Mouse (Mus musculus) kidney, adult 2 months (tissue): ENCODE measurements around the gene Znfx1. TPM values are rescaled to one million over a fixed set of nuclear protein-coding genes. Genes with fewer than 3 reads are reported as not detected.
A peak's percentile ranks its signal among the peaks of the same experiment; 100 is the strongest.

Experiments
- DNase-seq: peaks from one replicate; pipeline ENCODE4 v3.0.0; 2021
- H3K27ac ChIP-seq: fragments of 200-500 bp; 2 replicates; pipeline ENCODE4 v1.5.1; 2012; ENCODE audit warnings: low read depth, low read length, control low read depth, inconsistent platforms; ENCODE audit not compliant: insufficient read depth
- H3K27me3 ChIP-seq: fragments of 200-500 bp; replicated peaks from 2 replicates; pipeline ENCODE4 v1.6.1; 2012; ENCODE audit warnings: mild to moderate bottlenecking, moderate library complexity, low read length, inconsistent platforms; ENCODE audit not compliant: control insufficient read depth, insufficient read depth
- H3K36me3 ChIP-seq: fragments of 200-500 bp; 2 replicates; pipeline ENCODE4 v1.6.1; 2012; ENCODE audit warnings: mild to moderate bottlenecking, moderate library complexity, low read length, inconsistent platforms; ENCODE audit not compliant: control insufficient read depth, insufficient read depth
- H3K4me1 ChIP-seq: fragments of 200-500 bp; 2 replicates; pipeline ENCODE4 v1.6.1; 2011; ENCODE audit warnings: low read length; ENCODE audit not compliant: control insufficient read depth, insufficient read depth
- H3K4me3 ChIP-seq: fragments of 200-500 bp; 2 replicates; pipeline ENCODE4 v1.5.1; 2011; ENCODE audit warnings: mild to moderate bottlenecking, low read depth, low read length, control low read depth; ENCODE audit not compliant: insufficient read depth
- CTCF ChIP-seq: fragments of 200-500 bp; conservative IDR thresholded peaks from 2 replicates; pipeline ENCODE4 v1.5.1; 2011; ENCODE audit warnings: low read depth, mild to moderate bottlenecking, control low read depth, low read length, moderate library complexity, mixed read lengths; ENCODE audit not compliant: insufficient read depth, insufficient read length
- POLR2A ChIP-seq: fragments of 200-500 bp; IDR thresholded peaks from one replicate; pipeline ENCODE4 v1.6.1; 2011; ENCODE audit warnings: low read depth, low read length, control low read depth
- WGBS: fragments of 180-500 bp; shearing (Covaris S2); methylation state at CpG from one replicate; pipeline ENCODE4 v1.1.7; 2018; 5-methylcytosine and 5-hydroxymethylcytosine counted together
- polyA plus RNA-seq: library from polyadenylated mRNA; depleted of rRNA; stranded (reverse); fragments of >200 nt; gene quantifications from 2 replicates; pipeline ENCODE4 v1.2.3, GENCODE M21; 2012

Znfx1 gene
- polyA plus RNA-seq, 1 experiment: 60.9 TPM

DNA sequence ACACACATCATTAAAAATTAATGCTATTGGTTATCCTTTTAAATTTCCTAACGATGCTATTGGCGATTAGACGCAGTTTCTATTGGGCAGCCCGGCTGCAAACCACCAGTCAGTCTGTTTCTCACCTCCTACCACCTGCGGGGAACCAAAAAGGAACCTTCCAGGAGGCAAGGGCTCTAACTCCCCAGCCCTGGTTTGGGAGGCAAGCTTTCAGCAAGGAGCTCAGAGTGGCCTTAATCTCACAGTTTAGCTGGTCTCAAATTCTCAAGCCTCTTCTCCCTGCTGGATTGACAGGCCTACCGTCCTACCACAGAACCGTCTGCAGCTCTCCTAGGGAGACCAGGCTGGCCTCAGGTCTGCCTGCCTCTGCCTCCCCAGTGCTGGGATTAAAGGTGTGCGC, 3.3 kb downstream of the Znfx1 start:
- Histone ChIP-seq H3K4me3 (peak overlapping the region; percentile 49), H3K27me3 (no peaks in the 10 kb centered on the region), H3K27ac (peak overlapping the region; percentile 80)

DNA sequence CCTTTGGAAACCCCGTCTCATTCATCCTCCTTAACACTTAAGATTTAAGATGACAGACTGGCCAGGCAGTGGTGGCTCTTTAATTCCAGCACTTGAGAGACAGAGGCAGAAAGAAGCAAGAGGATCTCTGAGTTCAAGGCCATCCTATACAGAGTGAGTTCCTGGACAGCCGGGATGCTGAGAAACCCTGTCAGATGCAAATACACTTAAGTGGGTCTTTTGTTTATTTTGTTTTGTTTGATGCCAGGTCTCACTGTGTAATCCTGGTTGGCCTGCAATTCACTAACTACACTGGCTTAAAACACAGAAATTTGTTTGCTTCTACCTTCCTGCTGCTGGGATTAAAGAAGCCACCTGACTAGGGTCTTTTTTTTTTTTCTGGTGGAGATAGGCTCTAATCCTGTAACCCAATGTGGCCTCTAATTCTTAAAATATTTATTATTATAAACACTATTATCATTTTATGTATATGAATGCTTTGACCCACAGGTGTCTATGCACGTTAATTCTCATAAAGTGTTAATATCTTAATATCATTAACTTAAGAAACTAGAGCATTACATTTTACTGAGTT, 3.9 kb downstream of the Znfx1 start:
- TF ChIP-seq POLR2A (no peak), CTCF (no peak)
- no peak overlapping the region for H3K4me3 ChIP-seq
- H3K36me3 ChIP-seq: peaks cover 18% of the 10 kb centered on the region; the same call in 1 of the 2 replicates
- peaks cover 29% of the 10 kb centered on the region for H3K4me1 ChIP-seq
- WGBS: 33% methylated on average over 3 of the region's 3 CpGs
- H3K27me3 ChIP-seq: no peaks in the 10 kb centered on the region
- H3K27ac ChIP-seq: peak overlapping the region; percentile 57
- DNase-seq: no peak

More for the DNA sequence above, 3.3 kb downstream of the Znfx1 start:
- peak; percentile 41 for DNase-seq
- TF ChIP-seq CTCF: no peak
- no peak for TF ChIP-seq POLR2A
- Histone ChIP-seq H3K36me3 (peaks cover 18% of the 10 kb centered on the region; the same call in 1 of the 2 replicates), H3K4me1 (peaks cover 29% of the 10 kb centered on the region)
- WGBS: 37% methylated on average over 8 of the region's 8 CpGs

DNA sequence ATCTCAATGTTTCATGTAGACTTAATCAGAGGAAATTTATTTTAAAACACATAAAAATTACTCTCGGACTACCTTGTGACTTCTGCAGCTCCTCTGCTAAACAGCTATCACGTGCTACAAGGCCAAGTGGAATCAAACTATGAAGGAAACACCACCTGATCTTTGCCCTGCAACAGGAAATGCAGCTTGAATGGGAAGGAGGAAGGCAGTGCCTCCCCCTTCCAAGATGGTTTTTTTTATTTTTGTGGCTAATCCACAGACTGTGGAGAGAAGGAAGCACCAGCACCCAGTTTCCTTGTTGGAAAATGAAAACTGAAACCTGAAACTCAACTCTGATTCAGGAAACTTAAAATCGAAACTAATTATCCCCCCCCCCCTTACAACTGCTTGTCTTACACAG, 4.6 kb downstream of the Znfx1 start:
- peaks cover 27% of the 10 kb centered on the region for H3K4me1 ChIP-seq
- no peak overlapping the region for H3K4me3 ChIP-seq
- DNase-seq: peak; percentile 87
- WGBS: 8% methylated on average over 3 of the region's 3 CpGs
- no peaks in the 10 kb centered on the region for H3K27me3 ChIP-seq
- TF ChIP-seq POLR2A (no peak), CTCF (no peak)
- peaks cover 18% of the 10 kb centered on the region; the same call in 1 of the 2 replicates for H3K36me3 ChIP-seq
- peak overlapping the region; percentile 57; the same call in 1 of the 2 replicates for H3K27ac ChIP-seq

DNA sequence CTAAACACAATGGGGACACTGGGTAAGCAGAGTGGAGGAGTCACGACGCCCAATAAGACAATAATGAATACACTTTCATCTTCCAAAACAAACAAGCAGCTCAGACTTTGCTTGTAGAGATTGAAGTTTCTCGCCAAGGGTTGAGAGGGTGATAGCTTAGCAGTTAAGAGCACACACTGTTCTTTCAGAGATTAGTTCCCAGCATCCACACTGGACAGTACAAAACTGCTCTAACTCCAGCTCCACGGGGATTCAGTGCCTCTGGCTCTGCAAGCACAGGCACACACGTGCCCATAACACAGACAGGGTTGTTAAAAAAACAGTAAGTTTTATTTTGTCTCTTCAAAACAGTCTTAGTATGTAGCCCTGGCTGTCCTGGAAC, 5.9 kb downstream of the Znfx1 start:
- H3K36me3 ChIP-seq: peaks cover 18% of the 10 kb centered on the region; the same call in 1 of the 2 replicates
- DNase-seq: no peak
- H3K4me3 ChIP-seq: no peak overlapping the region
- H3K27me3 ChIP-seq: no peaks in the 10 kb centered on the region
- no peak for TF ChIP-seq POLR2A
- no peak for TF ChIP-seq CTCF
- no peak overlapping the region for H3K27ac ChIP-seq
- H3K4me1 ChIP-seq: peaks cover 29% of the 10 kb centered on the region
- 63% methylated on average over 5 of the region's 5 CpGs for WGBS

DNA sequence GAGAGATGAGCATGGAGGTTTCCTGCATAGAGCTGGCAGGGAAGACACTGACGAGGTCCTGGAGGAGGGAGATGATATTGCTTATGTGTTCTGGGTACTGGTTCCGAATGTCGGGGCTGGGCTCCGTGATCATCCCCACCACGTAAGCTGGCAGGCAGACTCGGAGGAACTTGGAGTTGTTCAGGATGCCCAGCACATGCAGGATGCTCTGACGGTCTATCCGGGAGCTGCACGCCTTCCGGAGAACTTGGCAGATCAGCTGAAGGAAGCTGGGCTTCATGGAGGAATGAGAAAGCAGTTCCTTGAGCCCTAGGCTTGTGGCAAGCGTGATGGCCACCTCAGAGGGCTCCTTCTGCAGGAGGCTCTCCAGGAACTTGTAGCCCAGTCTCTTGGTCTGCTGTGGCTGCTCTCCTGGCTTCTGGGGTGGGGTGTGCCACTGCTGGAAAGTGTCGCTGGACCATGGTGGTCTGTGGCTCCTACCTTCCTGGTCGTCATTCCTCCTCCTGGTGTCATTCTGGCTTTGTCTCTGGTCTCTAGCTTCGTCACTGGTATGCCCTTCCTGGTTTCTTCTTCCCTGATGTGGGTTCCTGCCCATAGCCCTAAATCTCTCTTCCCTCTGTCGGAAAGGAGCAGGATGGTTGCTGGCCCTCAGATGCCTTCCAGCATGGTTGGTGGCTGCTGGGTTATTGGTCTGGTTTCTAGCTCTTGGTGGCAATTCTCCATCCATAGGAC, 6.4 kb downstream of the Znfx1 start:
- TF ChIP-seq POLR2A: no peak
- no peak for TF ChIP-seq CTCF
- H3K27me3 ChIP-seq: no peaks in the 10 kb centered on the region
- DNase-seq: no peak
- no peak overlapping the region for H3K4me3 ChIP-seq
- H3K4me1 ChIP-seq: peaks cover 26% of the 10 kb centered on the region
- H3K27ac ChIP-seq: peak overlapping the region; percentile 37; the same call in 1 of the 2 replicates
- H3K36me3 ChIP-seq: peaks cover 18% of the 10 kb centered on the region; the same call in 1 of the 2 replicates
- WGBS: 79% methylated on average over 15 of the region's 15 CpGs

DNA sequence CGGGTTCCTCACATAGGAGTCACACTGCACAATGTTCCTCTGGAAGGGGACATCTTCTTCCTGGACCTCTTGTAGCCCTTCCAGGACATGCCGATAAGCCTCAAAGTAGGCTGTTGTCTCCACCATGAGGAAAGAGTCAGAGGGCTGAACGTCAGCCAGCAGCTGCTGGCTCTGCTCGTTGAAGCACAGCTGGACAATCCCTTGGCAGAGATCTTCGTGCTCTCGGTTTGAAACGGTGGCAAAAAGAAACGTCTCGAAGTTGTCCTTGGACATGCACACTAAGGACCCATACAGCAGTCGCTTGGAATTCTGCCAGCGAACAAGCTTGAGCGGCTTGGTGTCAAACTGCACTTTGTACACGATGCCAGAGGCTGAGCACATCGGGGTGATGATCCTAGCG, 7.4 kb downstream of the Znfx1 start:
- H3K36me3 ChIP-seq: peaks cover 18% of the 10 kb centered on the region; the same call in 1 of the 2 replicates
- TF ChIP-seq POLR2A: no peak
- no peak for TF ChIP-seq CTCF
- H3K27me3 ChIP-seq: no peaks in the 10 kb centered on the region
- H3K4me1 ChIP-seq: peaks cover 23% of the 10 kb centered on the region; the same call in 1 of the 2 replicates
- DNase-seq: peak; percentile 78
- no peak overlapping the region for H3K4me3 ChIP-seq
- no peak overlapping the region for H3K27ac ChIP-seq
- 26% methylated on average over 15 of the region's 15 CpGs for WGBS
